Mouse (Mus musculus): ENCODE data around the gene 1190005I06Rik. TPM values are rescaled to one million over a fixed set of nuclear protein-coding genes. Genes with fewer than 3 reads are reported as not detected.

The 1190005I06Rik gene
- polyA plus RNA-seq (2015; fragmentation: Illumina TruSeq; extraction: RNeasy Lipid Tissue Mini Kit (QIAGEN cat#74804); ENCODE audit: insufficient read depth, low replicate concordance): not detected

GRCm38 (mm10) chr8:120647532-120647931 lies at the start of gene 1190005I06Rik:
1190005I06Rik (minus strand) TSS chr8:120647632.

GRCm38 (mm10) chr8:120668374-120668905 lies 21.0 kb upstream of the 1190005I06Rik start, which contains the start of gene Emc8:
Emc8 (minus strand) TSS chr8:120668573.

GRCm38 (mm10) chr8:120667561-120668373 lies 20.3 kb upstream of the 1190005I06Rik start, which contains the start of the genes Gm27021 and Cox4i1:
Gm27021 (minus strand) TSS chr8:120668079.
Cox4i1 (plus strand) TSS chr8:120668222.

GRCm38 (mm10) chr8:120588908-120589771 lies 58.3 kb downstream of the 1190005I06Rik start, which contains the start of gene Gins2:
Gins2 (minus strand) TSS chr8:120589304.

Other genes starting within 250 kb of the 1190005I06Rik start
- gene Gins2, start 58.3 kb downstream of the 1190005I06Rik start, polyA plus RNA-seq (2015; fragmentation: Illumina TruSeq; extraction: RNeasy Lipid Tissue Mini Kit (QIAGEN cat#74804); ENCODE audit: insufficient read depth, low replicate concordance): 2.5 TPM
- gene Gm27021, start 20.4 kb upstream of the 1190005I06Rik start, polyA plus RNA-seq (2015; fragmentation: Illumina TruSeq; extraction: RNeasy Lipid Tissue Mini Kit (QIAGEN cat#74804); ENCODE audit: insufficient read depth, low replicate concordance): not detected
- gene Cox4i1, start 20.6 kb upstream of the 1190005I06Rik start, polyA plus RNA-seq (2015; fragmentation: Illumina TruSeq; extraction: RNeasy Lipid Tissue Mini Kit (QIAGEN cat#74804); ENCODE audit: insufficient read depth, low replicate concordance): 245 TPM
- gene Emc8, start 20.9 kb upstream of the 1190005I06Rik start, polyA plus RNA-seq (2015; fragmentation: Illumina TruSeq; extraction: RNeasy Lipid Tissue Mini Kit (QIAGEN cat#74804); ENCODE audit: insufficient read depth, low replicate concordance): 19.9 TPM
- 181 TPM for gene Irf8, start 88.7 kb upstream of the 1190005I06Rik start, polyA plus RNA-seq (2015; fragmentation: Illumina TruSeq; extraction: RNeasy Lipid Tissue Mini Kit (QIAGEN cat#74804); ENCODE audit: insufficient read depth, low replicate concordance)

All from spleen, adult 10 weeks (tissue).